Mouse (Mus musculus) adrenal gland, postnatal 25 days (tissue): ENCODE measurements around the gene Srp68. TPM values are rescaled to one million over a fixed set of nuclear protein-coding genes. Genes with fewer than 3 reads are reported as not detected.

ENCODE experiments used
- DNase-seq: peaks from one replicate; pipeline ENCODE4 v3.0.0; 2021; ENCODE audit warnings: mixed read lengths
- total RNA-seq: library from RNA; stranded (reverse); gene quantifications from 2 replicates; pipeline ENCODE4 v1.2.3, GENCODE M21; 2021

Gene Srp68
- total RNA-seq, 1 experiment from 2014 or later: 70.9 TPM

DNA sequence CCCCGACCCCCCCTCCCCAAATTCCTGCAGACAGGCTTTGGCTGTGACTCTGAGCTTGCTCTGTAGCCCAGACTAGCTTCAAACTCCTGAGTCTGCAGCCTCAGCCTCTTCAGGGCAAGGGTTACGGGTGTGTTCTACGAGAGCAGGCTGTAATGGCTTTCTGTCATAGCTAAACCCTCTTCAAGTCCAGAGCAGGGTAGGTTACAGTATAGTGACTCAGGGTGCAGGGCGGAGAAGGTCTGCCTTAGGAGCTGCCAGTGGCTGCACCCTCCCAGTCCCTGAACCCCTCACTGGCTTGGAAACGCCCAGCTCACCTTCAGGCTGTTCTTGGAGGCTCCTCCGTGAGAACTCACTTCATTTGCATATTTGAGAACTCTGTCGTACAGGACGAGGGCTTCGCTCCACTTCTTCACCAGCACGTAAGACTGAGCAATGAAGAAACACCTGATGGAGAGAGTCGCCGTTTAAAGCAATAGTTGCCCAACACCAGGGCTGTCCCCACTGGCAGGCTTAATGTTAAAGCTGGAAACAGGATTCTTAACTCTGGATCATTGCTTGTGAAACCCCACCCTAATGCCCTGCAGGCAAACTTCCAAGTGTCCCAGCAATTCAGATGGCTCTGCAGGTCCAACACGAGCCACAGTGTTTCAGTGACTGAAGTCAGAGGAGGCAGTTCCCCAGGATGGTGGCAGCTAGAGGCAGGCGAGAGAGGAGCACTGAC, 26.4 kb downstream of the Srp68 start:
- no peak for DNase-seq

DNA sequence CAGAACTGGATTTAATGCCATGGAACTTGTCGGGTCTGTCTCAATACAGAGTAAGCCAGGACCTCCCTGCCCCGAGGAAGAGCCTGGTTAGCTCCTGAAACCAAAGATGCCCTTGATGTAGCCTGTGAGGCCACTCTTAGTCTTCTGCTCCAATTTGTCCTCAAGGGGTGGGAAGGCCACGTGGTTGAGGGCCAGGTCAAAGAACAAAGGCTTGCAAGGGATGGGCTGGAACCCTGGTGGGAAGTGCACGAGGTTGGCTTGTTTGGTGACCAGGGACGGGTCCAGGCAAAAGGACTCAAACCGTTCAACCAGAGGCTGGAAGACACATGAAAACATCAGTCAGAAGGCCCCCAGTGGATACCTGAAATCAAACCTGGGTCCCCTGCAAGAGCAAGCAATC, 28.4 kb downstream of the Srp68 start:
- DNase-seq: no peak

DNA sequence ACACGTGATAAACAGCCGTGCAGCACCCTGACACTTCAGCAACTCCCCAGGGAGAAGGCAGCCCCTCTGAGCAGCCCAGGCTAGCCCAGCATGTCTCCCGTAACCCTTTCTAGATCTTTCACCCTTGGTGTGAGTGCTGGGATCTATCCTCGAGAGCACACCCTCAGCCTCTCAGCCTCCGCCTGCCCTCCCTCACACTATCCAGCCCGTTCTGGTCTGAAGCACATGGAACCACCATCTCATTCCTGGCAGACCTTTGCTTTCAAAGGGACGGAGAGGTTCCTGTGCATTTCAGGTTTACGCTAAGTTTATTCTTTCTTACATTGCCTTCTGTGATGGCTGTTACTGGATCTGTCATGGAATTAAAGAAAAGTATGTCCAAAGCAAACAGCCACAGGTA, 29.4 kb downstream of the Srp68 start:
- no peak for DNase-seq

DNA sequence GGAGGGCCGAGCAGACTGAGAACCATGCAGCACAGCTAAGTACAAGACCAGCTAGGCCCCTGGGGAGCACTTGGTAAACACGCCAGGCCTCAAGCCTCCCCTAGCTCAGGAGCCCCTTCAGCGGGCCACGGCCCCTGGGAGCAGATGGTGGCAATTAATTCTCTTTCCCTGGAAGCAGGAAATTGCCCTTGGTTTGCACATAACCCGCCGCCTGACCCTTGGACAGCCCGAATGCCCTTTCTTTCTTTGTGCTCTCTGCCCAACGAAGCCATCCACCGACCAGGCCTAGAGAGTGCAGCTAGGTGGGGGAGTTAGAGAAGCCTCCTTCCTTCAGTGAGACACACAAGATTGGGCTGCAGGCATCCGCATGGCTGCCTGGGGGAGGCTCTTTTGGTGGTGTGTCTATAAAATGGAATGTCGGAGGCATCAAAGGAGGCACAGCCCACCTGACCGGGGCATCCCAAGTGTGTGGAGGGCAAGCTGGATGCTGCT, 32.2 kb downstream of the Srp68 start:
- DNase-seq: no peak

GRCm38 (mm10) chr11:116239797-116240196, 34.2 kb downstream of the Srp68 start:
- DNase-seq: no peak

DNA sequence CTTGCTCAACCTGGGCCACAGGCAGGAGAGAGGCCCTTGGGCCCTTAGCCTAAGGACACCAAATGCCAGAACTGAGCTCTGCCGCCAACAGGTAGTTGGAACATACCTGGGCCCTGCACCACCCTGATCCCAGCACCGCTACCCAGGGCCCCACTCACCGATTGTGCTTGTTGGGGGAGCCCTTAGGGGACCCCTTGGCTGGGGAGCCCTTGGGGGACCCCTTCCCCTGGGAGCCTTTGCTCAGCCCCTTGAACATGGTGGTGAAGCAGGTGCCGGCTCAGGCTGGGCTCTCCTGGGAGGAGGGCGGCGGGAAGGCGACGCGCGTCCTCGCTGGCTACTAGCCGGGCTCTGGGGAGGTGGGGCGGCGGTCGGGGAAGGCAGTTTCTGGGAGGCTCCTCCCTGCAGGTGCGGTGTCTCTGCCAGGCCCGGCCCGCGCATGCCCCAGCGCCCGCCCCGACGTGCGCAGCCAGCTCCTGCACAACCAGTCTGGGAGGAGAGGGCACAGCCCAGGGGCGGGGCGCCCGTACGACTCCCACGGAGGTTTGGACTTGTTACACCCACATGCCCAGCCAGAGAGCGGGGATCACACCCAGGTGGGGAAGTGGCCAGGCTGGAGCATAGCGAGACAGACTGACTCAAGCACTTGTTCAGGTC, 36.1 kb downstream of the Srp68 start, which contains the start of gene Evpl:
Gene Evpl (minus strand): TSS at position 336 of the 654 bp plus-strand sequence.
- DNase-seq: peak; percentile 52

GRCm38 (mm10) chr11:116234901-116235300, 39.1 kb downstream of the Srp68 start:
- DNase-seq: no peak

- no peak for DNase-seq
Observed at GRCm38 (mm10) chr11:116232427-116232826, 41.6 kb downstream of the Srp68 start.

DNA sequence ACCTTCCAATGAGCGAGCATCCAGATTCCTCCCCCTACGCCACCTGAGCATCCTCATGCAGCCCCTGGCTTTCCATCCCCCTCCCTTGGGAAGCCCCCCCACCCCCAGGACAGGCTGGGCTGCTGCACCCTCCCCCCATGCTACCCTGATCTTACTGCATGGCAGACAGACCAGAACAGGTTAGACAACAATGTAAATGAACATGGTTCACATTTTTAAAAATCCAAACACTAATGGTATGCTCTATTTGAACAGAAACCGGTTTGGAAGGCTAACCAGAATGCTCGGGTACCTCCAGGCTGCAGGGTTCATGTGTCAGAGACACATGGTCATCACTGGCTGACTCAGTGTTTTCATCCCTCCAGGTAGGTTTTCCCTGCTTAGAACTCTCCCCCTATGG, 45.3 kb downstream of the Srp68 start:
- DNase-seq: no peak

GRCm38 (mm10) chr11:116226414-116226813, 47.6 kb downstream of the Srp68 start:
- peak; percentile 88 for DNase-seq

DNA sequence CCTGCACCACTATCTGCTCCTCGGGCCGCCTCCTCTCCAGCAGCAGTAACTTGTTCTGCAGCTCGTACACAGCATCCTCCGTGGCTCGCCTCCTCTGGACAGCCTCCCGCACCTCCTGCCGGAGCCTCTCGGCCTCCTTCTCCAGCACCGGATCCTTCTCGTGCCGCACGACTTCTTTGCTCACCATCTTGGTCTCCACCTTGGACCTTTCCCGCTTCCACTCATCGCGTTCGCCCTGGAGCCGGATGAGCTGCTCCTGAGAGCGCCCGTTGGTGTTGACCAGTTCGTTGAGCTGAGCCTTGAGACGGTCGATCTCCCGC, 51.3 kb downstream of the Srp68 start:
- no peak for DNase-seq

DNA sequence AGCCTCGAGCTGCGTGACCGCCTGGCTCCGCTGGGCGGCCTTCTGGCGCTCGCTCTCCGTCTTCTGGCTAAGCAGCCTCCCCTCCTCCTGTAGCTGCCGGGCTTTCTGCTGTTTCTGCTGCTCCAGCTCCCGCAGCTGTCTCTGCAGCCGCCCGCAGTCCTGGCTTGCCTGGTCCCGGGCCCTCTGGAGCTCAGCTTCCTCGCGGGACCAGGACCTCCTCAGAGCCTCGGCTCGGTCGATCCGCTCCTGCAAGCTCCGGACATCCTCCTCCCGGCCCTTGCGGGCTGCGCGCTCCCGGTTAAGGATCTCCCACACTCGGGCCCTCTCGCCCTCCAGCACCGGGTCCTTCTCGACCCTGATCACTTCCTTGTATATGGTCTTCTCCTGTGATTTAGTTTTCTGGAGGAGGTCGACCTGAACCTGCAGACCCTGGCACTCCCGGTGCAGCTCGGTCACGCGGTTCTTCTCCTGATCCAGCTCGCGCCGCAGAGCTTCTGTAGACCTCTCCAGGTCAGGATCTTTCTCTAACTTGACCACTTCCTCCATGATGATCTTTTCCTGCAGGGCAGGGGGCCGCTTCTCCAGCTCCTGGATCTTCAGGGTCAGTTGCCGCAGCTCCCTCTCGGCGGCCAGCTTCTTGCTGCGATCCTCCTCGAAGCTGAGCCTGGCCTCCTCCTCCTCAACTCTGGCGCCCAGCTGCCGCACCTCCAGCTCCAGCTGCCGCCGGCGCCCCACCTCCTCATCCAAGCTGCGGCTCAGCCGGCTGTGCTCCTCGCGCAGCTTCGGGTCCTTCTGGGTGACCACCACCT, 51.9 kb downstream of the Srp68 start:
- DNase-seq: peak; percentile 33

DNA sequence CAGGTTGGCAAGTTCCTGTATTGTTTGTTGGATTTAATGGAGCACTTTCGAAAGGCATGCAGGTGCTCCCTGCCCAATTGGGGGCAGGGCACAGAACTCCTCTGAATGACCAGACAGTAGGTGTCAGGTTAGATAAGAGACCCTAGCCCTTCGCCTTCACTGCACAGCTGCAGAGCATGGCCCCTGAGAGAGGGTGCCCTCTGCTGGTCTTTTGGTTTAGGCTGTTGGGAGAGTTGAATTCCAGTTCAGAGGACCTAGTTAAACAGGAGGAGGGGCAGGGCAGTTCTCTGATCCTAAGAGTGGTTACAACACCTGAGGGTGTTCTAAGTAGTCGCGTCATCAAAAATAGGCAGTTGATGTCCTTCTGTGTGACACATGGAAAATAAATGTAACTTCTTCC, 54.1 kb downstream of the Srp68 start:
- peak; percentile 65 for DNase-seq

GRCm38 (mm10) chr11:116218737-116219400, 55.1 kb downstream of the Srp68 start:
- DNase-seq: peak; percentile 93

GRCm38 (mm10) chr11:116218263-116218662, 55.8 kb downstream of the Srp68 start:
- DNase-seq: no peak

DNA sequence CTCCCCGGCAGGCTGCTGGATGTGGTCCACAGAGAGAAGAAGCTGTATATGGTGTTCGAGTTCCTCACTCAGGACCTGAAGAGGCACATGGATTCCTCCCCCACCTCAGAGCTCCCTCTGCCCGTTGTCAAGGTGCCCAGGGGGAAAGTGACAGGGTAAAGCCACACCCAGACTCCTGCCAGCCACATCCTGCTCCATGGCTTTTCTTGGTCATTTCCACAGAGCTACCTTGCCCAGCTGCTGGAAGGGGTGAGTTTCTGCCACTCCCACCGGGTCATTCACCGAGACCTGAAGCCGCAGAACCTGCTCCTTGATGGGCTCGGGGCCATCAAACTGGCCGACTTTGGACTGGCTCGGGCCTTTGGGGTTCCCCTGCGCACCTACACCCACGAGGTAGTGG, 57.5 kb downstream of the Srp68 start:
- DNase-seq: no peak

GRCm38 (mm10) chr11:116215991-116216390, 58.0 kb downstream of the Srp68 start:
- DNase-seq: no peak

GRCm38 (mm10) chr11:116215181-116215580, 58.8 kb downstream of the Srp68 start:
- no peak for DNase-seq

DNA sequence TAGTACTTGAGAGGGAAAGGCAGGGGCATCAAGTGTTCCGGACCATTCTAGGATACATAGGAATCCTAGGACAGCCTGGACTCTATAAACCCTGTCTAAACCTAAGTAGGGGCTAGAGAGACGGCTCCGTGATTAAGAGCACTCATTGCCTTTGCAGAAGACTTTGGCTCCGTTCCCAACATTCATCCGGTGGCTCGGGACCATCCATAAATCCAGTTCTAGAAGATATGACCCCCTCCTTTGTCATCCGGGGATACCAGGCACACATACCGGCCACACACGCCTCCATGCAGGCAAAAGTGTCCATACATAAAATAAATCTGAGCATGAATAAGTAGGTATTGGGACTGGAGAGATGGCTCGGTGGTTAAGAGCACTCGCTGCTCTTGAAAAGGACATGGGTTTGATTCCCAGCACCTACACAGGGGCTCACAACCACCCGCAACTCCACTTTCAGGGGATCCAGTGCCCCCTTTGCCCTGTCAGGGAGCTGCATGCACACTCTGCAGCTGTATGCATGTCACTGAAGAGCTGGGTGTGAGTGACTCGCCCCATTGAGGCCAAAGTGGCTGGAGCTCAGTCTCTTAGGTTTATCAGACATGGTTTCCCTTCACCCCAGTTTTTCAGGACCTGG, 60.0 kb downstream of the Srp68 start:
- DNase-seq: no peak

GRCm38 (mm10) chr11:116212847-116213246, 61.2 kb downstream of the Srp68 start:
- no peak for DNase-seq

GRCm38 (mm10) chr11:116210696-116211095, 63.3 kb downstream of the Srp68 start:
- DNase-seq: no peak

GRCm38 (mm10) chr11:116209257-116209656, 64.8 kb downstream of the Srp68 start:
- no peak for DNase-seq
